In the genomic region with DNA sequence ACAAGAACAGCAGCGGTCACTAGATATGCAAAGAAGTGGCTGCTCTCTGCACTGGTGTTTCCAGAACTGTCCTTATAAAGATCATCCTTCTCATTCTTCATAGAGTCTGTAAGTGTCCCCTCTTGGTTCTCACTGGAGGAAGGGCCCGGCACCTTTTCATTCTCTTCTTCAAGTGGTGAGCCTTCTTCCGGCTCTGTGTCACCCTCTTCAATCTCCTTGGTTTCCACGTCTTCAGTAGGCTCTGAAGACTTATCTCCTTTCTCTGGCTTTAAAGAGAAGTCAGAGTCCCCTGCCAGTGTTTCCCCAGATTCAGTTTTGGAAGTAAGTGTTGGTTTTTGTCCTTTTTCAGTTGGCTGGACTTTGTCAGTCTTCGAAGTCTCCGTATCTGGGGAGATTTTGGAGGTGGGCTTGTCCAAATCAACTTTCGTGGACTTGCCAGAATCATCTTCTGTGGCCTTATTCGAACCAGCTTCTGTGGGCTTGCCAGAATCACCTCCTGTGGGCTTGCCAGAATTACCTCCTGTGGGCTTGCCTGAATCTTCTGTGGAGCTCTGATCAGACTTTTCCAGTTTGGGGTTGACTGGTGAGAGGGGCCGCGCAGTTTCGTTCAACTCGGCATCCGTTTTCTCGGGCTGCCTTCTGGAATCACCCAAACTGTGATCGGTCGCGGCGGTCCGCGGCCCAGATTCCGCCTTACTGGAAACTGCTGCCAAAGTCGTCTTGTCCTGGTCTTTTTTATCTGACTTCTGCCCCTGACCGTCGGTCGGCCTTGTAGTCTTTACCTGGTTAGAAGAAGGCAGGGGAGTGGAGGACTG, we compare ENCODE assay signal across 8 mouse cellular contexts. TPM values are rescaled to one million over a fixed set of nuclear protein-coding genes. Genes with fewer than 3 reads are reported as not detected.
DNase-seq lines count a peak whose midpoint lies in the region; ATAC-seq and TF ChIP-seq lines count a peak whose summit lies in the region.

No protein-coding gene starts in this region.

- H3K4me1 ChIP-seq in heart, embryonic 10.5 days = peaks cover 30% of the 10 kb centered on the region
- no peaks in the 10 kb centered on the region for H3K4me1 ChIP-seq in embryonic fibroblast, embryonic 13.5 days (ENCODE audit: control insufficient read depth, insufficient read depth, low read length)
- peaks cover 16% of the 10 kb centered on the region for H3K4me1 ChIP-seq in limb, embryonic 11.5 days (ENCODE audit: control insufficient read depth, insufficient read depth, low read length)
- peaks cover 37% of the 10 kb centered on the region for H3K4me1 ChIP-seq in neural tube, embryonic 15.5 days

- peak overlapping the region; percentile 77 for H3K9ac ChIP-seq in limb, embryonic 11.5 days (ENCODE audit: low read length)
- H3K9ac ChIP-seq in neural tube, embryonic 15.5 days (replicated peaks) = peak overlapping the region; percentile 81

- peaks cover 31% of the 10 kb centered on the region for H3K36me3 ChIP-seq in heart, embryonic 10.5 days
- H3K36me3 ChIP-seq in limb, embryonic 11.5 days (ENCODE audit: control insufficient read depth, insufficient read depth, low read length) = peaks cover 11% of the 10 kb centered on the region; the same call in 1 of the 2 replicates
- H3K36me3 ChIP-seq in neural tube, embryonic 15.5 days = peaks cover 25% of the 10 kb centered on the region

- TF ChIP-seq POLR2A in embryonic fibroblast, embryonic 13.5 days (IDR thresholded peaks at IDR 0.05; ENCODE audit: low read depth, low read length) = no peak

- 22% methylated on average over 25 of the region's 25 CpGs for WGBS in heart, embryonic 10.5 days
- WGBS in limb, embryonic 11.5 days = 27% methylated on average over 25 of the region's 25 CpGs
- 29% methylated on average over 25 of the region's 25 CpGs for WGBS in neural tube, embryonic 15.5 days

- peak overlapping the region; percentile 92 for H3K4me2 ChIP-seq in limb, embryonic 11.5 days (ENCODE audit: low read depth, severe bottlenecking)
- peak overlapping the region; percentile 98 for H3K4me2 ChIP-seq in neural tube, embryonic 15.5 days

- peak; percentile 25 for ATAC-seq in CD4-positive, CD25-positive, alpha-beta regulatory T cell, adult 4 months
- no peak for ATAC-seq in limb, embryonic 11.5 days (ENCODE audit: insufficient number of reproducible peaks, low FRiP score, low TSS enrichment, low read depth)
- ATAC-seq in neural tube, embryonic 15.5 days (ENCODE audit: low FRiP score) = peak; percentile 22; the same call in 1 of the 2 replicates

- H3K9me3 ChIP-seq in heart, embryonic 10.5 days = no peaks in the 10 kb centered on the region
- H3K9me3 ChIP-seq in limb, embryonic 11.5 days (ENCODE audit: control insufficient read depth, low read length) = no peaks in the 10 kb centered on the region
- H3K9me3 ChIP-seq in neural tube, embryonic 15.5 days (replicated peaks) = no peaks in the 10 kb centered on the region

- DNase-seq in heart, embryonic 10.5 days (ENCODE audit: low spot score) = no peak
- DNase-seq in heart, postnatal 4 days = no peak
- DNase-seq in limb, embryonic 11.5 days (ENCODE audit: low spot score) = no peak
- DNase-seq in left cerebral cortex, adult 11 months (ENCODE audit: low spot score) = no peak
- no peak for DNase-seq in layer of hippocampus, adult 11-12 months (ENCODE audit: low spot score)

- peak overlapping the region; percentile 86 for H3K4me3 ChIP-seq in heart, embryonic 10.5 days
- peak overlapping the region; percentile 96 for H3K4me3 ChIP-seq in embryonic fibroblast, embryonic 13.5 days (ENCODE audit: insufficient read depth, low read length)
- H3K4me3 ChIP-seq in limb, embryonic 11.5 days (ENCODE audit: low read depth, low read length) = peak overlapping the region; percentile 81
- peak overlapping the region; percentile 89 for H3K4me3 ChIP-seq in neural tube, embryonic 15.5 days (replicated peaks)

- H3K27me3 ChIP-seq in heart, embryonic 10.5 days (ENCODE audit: insufficient read depth, poor library complexity, severe bottlenecking) = no peaks in the 10 kb centered on the region
- H3K27me3 ChIP-seq in limb, embryonic 11.5 days (ENCODE audit: control insufficient read depth, insufficient read depth, low read length) = no peaks in the 10 kb centered on the region
- H3K27me3 ChIP-seq in neural tube, embryonic 15.5 days (replicated peaks) = no peaks in the 10 kb centered on the region

- H3K27ac ChIP-seq in heart, embryonic 10.5 days = peak overlapping the region; percentile 92
- H3K27ac ChIP-seq in embryonic fibroblast, embryonic 13.5 days (ENCODE audit: insufficient read depth, low read length) = no peak overlapping the region
- H3K27ac ChIP-seq in limb, embryonic 11.5 days (replicated peaks; ENCODE audit: low read depth, low read length) = no peak overlapping the region
- peak overlapping the region; percentile 96 for H3K27ac ChIP-seq in neural tube, embryonic 15.5 days (replicated peaks)

- no peak for TF ChIP-seq CTCF in embryonic fibroblast, embryonic 13.5 days (IDR thresholded peaks at IDR 0.05; ENCODE audit: borderline replicate concordance, insufficient read depth, low read length)

RNA-seq across cellular contexts. Expression of gene Tgoln1, which starts 1.0 kb away (rescaled TPM):
- polyA plus RNA-seq in heart, embryonic 10.5 days (2016; fragmentation: Nextera tagmentation; extraction: Ambion mirVana) = 27.9 and 29.1 TPM in 2 replicates
- 10 to 100 TPM; 31.2 to 32.5 TPM for total RNA-seq in heart, postnatal 4 days (2021)
- polyA plus RNA-seq in CD4-positive, CD25-positive, alpha-beta regulatory T cell, adult 4 months (2017; shearing (Covaris generic)) = 100 to 1,000 TPM; 114 to 143 TPM
- 50.0 and 52.7 TPM in 2 replicates for polyA plus RNA-seq in embryonic fibroblast, embryonic 13.5 days (2011; ENCODE audit: insufficient read length, low read depth, missing spikeins)
- 24.6 and 25.2 TPM in 2 replicates for polyA plus RNA-seq in limb, embryonic 11.5 days (2014; fragmentation: Nextera tagmentation; extraction: Ambion mirVana)
- 36.3 and 38.0 TPM in 2 replicates for polyA plus RNA-seq in neural tube, embryonic 15.5 days (2015; fragmentation: Nextera tagmentation; extraction: Ambion mirVana)

RNA-seq across cellular contexts. Expression of gene Retsat, which starts 17.5 kb away (rescaled TPM):
- 13.5 and 17.0 TPM in 2 replicates for polyA plus RNA-seq in heart, embryonic 10.5 days (2016; fragmentation: Nextera tagmentation; extraction: Ambion mirVana)
- 100 to 1,000 TPM in 1 of 2 experiments, 10 to 100 TPM in 1; 91.3 to 105 TPM for total RNA-seq in heart, postnatal 4 days (2021)
- 1 to 10 TPM; 5.3 to 5.7 TPM for polyA plus RNA-seq in CD4-positive, CD25-positive, alpha-beta regulatory T cell, adult 4 months (2017; shearing (Covaris generic))
- 11.0 and 12.3 TPM in 2 replicates for polyA plus RNA-seq in embryonic fibroblast, embryonic 13.5 days (2011; ENCODE audit: insufficient read length, low read depth, missing spikeins)
- 10.5 and 11.2 TPM in 2 replicates for polyA plus RNA-seq in limb, embryonic 11.5 days (2014; fragmentation: Nextera tagmentation; extraction: Ambion mirVana)
- 4.9 and 8.2 TPM in 2 replicates for polyA plus RNA-seq in neural tube, embryonic 15.5 days (2015; fragmentation: Nextera tagmentation; extraction: Ambion mirVana)

RNA-seq across cellular contexts. Expression of gene Elmod3, which starts 17.6 kb away (rescaled TPM):
- polyA plus RNA-seq in heart, embryonic 10.5 days (2016; fragmentation: Nextera tagmentation; extraction: Ambion mirVana) = 12.9 and 13.3 TPM in 2 replicates
- total RNA-seq in heart, postnatal 4 days (2021) = 10 to 100 TPM in 1 of 2 experiments, 1 to 10 TPM in 1; 7.6 to 10.2 TPM
- 10 to 100 TPM; 22.9 to 32.2 TPM for polyA plus RNA-seq in CD4-positive, CD25-positive, alpha-beta regulatory T cell, adult 4 months (2017; shearing (Covaris generic))
- 8.1 and 8.8 TPM in 2 replicates for polyA plus RNA-seq in embryonic fibroblast, embryonic 13.5 days (2011; ENCODE audit: insufficient read length, low read depth, missing spikeins)
- 15.8 and 16.8 TPM in 2 replicates for polyA plus RNA-seq in limb, embryonic 11.5 days (2014; fragmentation: Nextera tagmentation; extraction: Ambion mirVana)
- 14.3 and 16.6 TPM in 2 replicates for polyA plus RNA-seq in neural tube, embryonic 15.5 days (2015; fragmentation: Nextera tagmentation; extraction: Ambion mirVana)

Comparison
In these comparisons a context has a peak if more than half of its experiments do, and no peak if none do; other contexts are left out.
1. H3K27ac ChIP-seq: peak in heart, embryonic 10.5 days (single experiment) and neural tube, embryonic 15.5 days (single experiment); none in embryonic fibroblast, embryonic 13.5 days (single experiment) and limb, embryonic 11.5 days (single experiment).
2. Peak in every context shown above with its lines, with median percentiles within 50 percentile points of each other: H3K4me3 ChIP-seq.